Comparison of ENCODE assay signal across 25 mouse cellular contexts in genomic region chr11:24146437-24146836, GRCm38 (mm10).
DNase-seq lines count a peak whose midpoint lies in the region; ATAC-seq and TF ChIP-seq lines count a peak whose summit lies in the region.
"Had no signal": no experiment of that assay in that cellular context is flagged by ENCODE, and none has a peak within 500 bp of the region (broad histone marks: within the 10 kb centered on the region; RNA-seq: fewer than 3 reads in every experiment).

No protein-coding gene starts in this region.

- H3K4me2 ChIP-seq in liver, embryonic 15.5 days, result no peak overlapping the region
- H3K4me2 ChIP-seq in forebrain, embryonic 14.5 days (ENCODE audit: low read length), result no peak overlapping the region
- H3K4me2 ChIP-seq: embryonic facial prominence, embryonic 15.5 days; forebrain, embryonic 13.5 days; heart, embryonic 12.5 days; hindbrain, embryonic 13.5 days; kidney, embryonic 15.5 days; lung, embryonic 15.5 days; midbrain, embryonic 13.5 days; neural tube, embryonic 13.5 days had no signal

- H3K27me3 ChIP-seq in liver, embryonic 15.5 days, result no peaks in the 10 kb centered on the region
- no peaks in the 10 kb centered on the region for H3K27me3 ChIP-seq in forebrain, embryonic 14.5 days (replicated peaks; ENCODE audit: control insufficient read depth, insufficient read depth, low read length)
- H3K27me3 ChIP-seq: embryonic facial prominence, embryonic 15.5 days; forebrain, embryonic 13.5 days; heart, embryonic 12.5 days; hindbrain, embryonic 13.5 days; kidney, embryonic 15.5 days; lung, embryonic 15.5 days; midbrain, embryonic 13.5 days; neural tube, embryonic 13.5 days had no signal

- no peak for TF ChIP-seq CTCF in left cerebral cortex, adult 2 months (IDR thresholded peaks at IDR 0.05)

- H3K27ac ChIP-seq in left cerebral cortex, adult 2 months, result peak overlapping the region; percentile 91
- H3K27ac ChIP-seq in liver, embryonic 15.5 days (replicated peaks), result peak overlapping the region; percentile 58; the same call in 1 of the 2 replicates
- H3K27ac ChIP-seq in forebrain, embryonic 14.5 days (ENCODE audit: low read depth, low read length), result no peak overlapping the region
- H3K27ac ChIP-seq: embryonic facial prominence, embryonic 15.5 days; forebrain, embryonic 13.5 days; gastrocnemius, adult 2 months; heart, adult 2 months; hindbrain, embryonic 13.5 days; kidney, embryonic 15.5 days; lung, embryonic 15.5 days; midbrain, embryonic 13.5 days; neural tube, embryonic 13.5 days had no signal

- H3K9me3 ChIP-seq in liver, embryonic 15.5 days (replicated peaks), result no peaks in the 10 kb centered on the region
- no peaks in the 10 kb centered on the region for H3K9me3 ChIP-seq in forebrain, embryonic 14.5 days (replicated peaks; ENCODE audit: control insufficient read depth, low read length)
- H3K9me3 ChIP-seq: embryonic facial prominence, embryonic 15.5 days; forebrain, embryonic 13.5 days; heart, embryonic 12.5 days; hindbrain, embryonic 13.5 days; kidney, embryonic 15.5 days; lung, embryonic 15.5 days; midbrain, embryonic 13.5 days; neural tube, embryonic 13.5 days had no signal

- no peak for DNase-seq in left cerebral cortex, adult 2 months (ENCODE audit: extremely low spot score in 1 of 2, low spot score in 2 of 2)
- no peak for DNase-seq in left cerebral cortex, adult 8-10 months (ENCODE audit: low spot score in 2 of 2)
- DNase-seq in urinary bladder, adult 2 months (ENCODE audit: low spot score), result peak; percentile 15
- no peak for DNase-seq in urinary bladder, postnatal 4 days (ENCODE audit: low spot score in 2 of 2)
- no peak for DNase-seq in forebrain, embryonic 14.5 days (ENCODE audit: low spot score)
- no peak for DNase-seq in yolk sac, embryonic 10.5 days (ENCODE audit: low spot score)
- DNase-seq: adrenal gland, postnatal 10 days; cerebellum, adult 11 months; cerebellum, adult 9-10 months; gastrocnemius, adult 2 months; heart, adult 2 months; heart, postnatal 4 days; lung, postnatal 36 days; right cerebral cortex, postnatal 4 days had no signal

- H3K36me3 ChIP-seq in liver, embryonic 15.5 days (replicated peaks), result peaks cover 35% of the 10 kb centered on the region
- peaks cover 23% of the 10 kb centered on the region for H3K36me3 ChIP-seq in forebrain, embryonic 14.5 days (ENCODE audit: control insufficient read depth, insufficient read depth, low read length)
- H3K36me3 ChIP-seq: embryonic facial prominence, embryonic 15.5 days; kidney, embryonic 15.5 days; lung, embryonic 15.5 days; neural tube, embryonic 13.5 days had no signal

- ATAC-seq in liver, embryonic 15.5 days (ENCODE audit: insufficient read depth), result no peak
- no peak for ATAC-seq in forebrain, embryonic 14.5 days
- ATAC-seq: forebrain, embryonic 13.5 days; midbrain, embryonic 13.5 days; Patski had no signal

- H3K4me3 ChIP-seq in left cerebral cortex, adult 2 months, result no peak overlapping the region
- H3K4me3 ChIP-seq in liver, embryonic 15.5 days (replicated peaks), result no peak overlapping the region
- no peak overlapping the region for H3K4me3 ChIP-seq in forebrain, embryonic 14.5 days (ENCODE audit: low read depth, low read length)
- H3K4me3 ChIP-seq: embryonic facial prominence, embryonic 15.5 days; forebrain, embryonic 13.5 days; gastrocnemius, adult 2 months; heart, adult 2 months; heart, embryonic 12.5 days; hindbrain, embryonic 13.5 days; kidney, embryonic 15.5 days; lung, embryonic 15.5 days; midbrain, embryonic 13.5 days; neural tube, embryonic 13.5 days had no signal

- intact Hi-C loops in left cerebral cortex, adult 2 months (cut with DNase I), result no loop called here

- 74% methylated on average over 1 of the region's 1 CpGs for WGBS in liver, embryonic 15.5 days (ENCODE audit: insufficient replicate concordance)
- WGBS in forebrain, embryonic 14.5 days, result 88% methylated on average over 1 of the region's 1 CpGs

- H3K4me1 ChIP-seq in liver, embryonic 15.5 days (replicated peaks), result peaks cover 76% of the 10 kb centered on the region
- H3K4me1 ChIP-seq in forebrain, embryonic 14.5 days (ENCODE audit: control insufficient read depth, insufficient read depth, low read length), result peaks cover 10% of the 10 kb centered on the region
- H3K4me1 ChIP-seq: lung, embryonic 15.5 days had no signal

- no peak overlapping the region for H3K9ac ChIP-seq in liver, embryonic 15.5 days
- no peak overlapping the region for H3K9ac ChIP-seq in forebrain, embryonic 14.5 days (ENCODE audit: low read length)
- H3K9ac ChIP-seq: embryonic facial prominence, embryonic 15.5 days; forebrain, embryonic 13.5 days; heart, embryonic 12.5 days; hindbrain, embryonic 13.5 days; kidney, embryonic 15.5 days; liver, embryonic 14.5 days; lung, embryonic 15.5 days; midbrain, embryonic 13.5 days; neural tube, embryonic 13.5 days had no signal
